Mouse (Mus musculus) adrenal gland (tissue): ENCODE measurements at regions not wholly inside any gene's neighbourhood (a gene's known extent, or its start where the extent isn't known, plus 50 kb on each side); places are given as distances from the start of the nearest gene placed in this dataset.

Source experiments
- intact Hi-C: fragments of 180-260 bp; cut with DNase I; formaldehyde crosslinking; loops from one replicate; pipeline ENCODE4 v1.15.1; 2025

DNA sequence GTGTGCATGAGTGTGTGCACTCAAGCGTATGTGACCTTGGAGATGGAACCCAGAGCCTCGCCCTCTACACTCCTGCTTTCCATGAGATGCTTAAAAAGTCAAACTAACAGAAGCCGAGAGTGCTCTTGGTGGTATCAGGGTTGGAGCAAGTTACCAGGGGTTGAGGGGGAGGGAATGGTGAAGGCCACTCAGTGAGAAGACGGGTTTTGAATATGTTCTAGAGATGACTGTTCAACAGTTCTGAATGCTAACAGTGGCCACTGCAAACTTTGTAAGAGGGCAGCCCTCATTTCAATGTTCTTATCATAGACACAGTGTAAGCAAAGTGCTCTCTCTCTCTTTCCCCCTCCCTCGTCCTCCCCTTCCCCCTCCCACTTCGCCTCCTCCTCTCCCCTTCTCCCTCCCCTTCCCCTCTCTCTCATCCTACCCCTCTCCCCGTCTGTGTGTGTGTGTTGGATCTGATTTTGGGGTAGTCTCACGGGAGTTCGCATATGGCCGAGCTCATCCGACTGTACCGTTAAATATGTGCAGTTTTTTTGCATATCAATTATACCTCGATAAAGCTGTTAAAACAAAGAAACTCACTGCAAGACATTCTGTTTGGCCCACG lies 75.5 kb upstream of the 4931429L15Rik start:
- intact Hi-C loops = loop anchor here (10.0 kb wide), 1 partner anchor 180 kb away; no protein-coding TSS in a partner anchor

DNA sequence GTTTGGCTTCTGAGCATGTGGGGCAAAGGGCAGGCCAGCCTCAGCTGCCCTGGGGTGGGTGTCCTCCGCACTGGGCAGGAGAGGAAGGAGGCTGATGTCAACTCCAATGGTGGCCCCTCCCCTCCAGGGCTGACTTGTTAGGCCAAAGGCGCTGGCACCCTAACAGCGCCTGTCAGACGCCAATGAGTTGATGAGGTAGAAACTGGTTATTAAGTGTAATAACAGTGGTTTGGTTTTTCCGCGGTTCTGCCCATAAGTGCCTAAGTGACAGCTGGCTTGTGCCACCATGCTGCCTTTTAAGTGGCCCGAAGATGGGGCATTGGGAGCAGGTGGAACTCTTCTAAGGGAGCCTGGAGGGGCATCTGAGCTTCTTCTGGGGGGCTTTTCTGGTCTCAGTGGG lies 74.5 kb upstream of the 4931429L15Rik start:
- intact Hi-C loops = loop anchor here (10.0 kb wide), 1 partner anchor 181 kb away; no protein-coding TSS in a partner anchor

DNA sequence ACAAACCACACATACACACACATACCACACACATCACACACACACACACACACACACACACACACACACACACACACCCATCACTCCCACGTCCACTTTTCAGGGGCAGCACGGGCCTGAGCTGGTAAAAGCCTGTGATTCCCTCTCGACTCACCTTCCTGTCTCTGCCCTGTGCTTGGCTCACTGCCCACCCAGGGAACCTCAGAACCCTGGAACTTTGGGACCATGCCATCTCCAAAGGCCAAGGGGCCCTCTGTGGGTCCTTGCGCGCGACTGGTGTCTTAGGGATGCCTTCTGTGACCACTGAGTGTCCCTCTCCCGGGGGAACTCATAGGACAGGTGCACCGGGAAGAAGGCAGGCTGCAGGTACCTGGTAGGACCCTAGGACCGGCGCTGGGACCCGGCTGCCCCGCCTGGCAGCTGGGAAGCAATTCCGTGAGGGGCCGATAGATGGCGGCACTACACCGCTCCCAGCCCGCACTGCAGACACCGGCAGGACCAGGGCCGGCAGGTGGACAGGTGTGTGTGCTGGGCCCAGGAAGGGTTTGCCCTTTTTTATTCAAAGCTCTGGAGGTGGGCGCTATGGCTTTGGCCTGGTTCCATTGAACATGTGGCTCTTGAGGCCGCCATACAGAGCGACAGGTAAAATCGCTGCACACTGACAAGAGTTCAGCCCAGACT lies 73.0 kb upstream of the 4931429L15Rik start:
- intact Hi-C loops = loop anchor here (1.0 to 10.0 kb wide), 2 partner anchors 182 to 210 kb away; no protein-coding TSS in a partner anchor

DNA sequence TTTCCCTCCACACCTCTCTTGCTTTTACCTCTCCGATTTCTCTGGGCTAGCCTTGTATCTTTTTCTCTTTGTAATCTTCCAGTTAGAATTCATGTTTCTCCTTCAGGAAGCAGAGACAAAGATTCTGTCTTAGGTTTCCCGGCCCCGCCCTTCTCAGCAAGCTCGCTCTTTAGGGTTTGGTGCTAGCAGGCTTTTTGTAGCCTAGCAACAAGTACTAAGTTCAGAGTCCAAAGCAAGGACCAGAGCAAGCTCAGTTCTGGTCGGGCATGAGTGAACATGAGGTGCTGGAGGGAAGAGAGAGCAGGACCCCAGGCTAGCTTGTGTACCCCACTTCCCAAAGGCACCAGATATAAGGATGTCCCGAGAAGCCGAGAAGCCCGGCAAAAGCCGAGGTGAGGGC lies 70.0 kb upstream of the 4931429L15Rik start:
- intact Hi-C loops = loop anchor here (10.0 kb wide), 1 partner anchor 185 kb away; no protein-coding TSS in a partner anchor

DNA sequence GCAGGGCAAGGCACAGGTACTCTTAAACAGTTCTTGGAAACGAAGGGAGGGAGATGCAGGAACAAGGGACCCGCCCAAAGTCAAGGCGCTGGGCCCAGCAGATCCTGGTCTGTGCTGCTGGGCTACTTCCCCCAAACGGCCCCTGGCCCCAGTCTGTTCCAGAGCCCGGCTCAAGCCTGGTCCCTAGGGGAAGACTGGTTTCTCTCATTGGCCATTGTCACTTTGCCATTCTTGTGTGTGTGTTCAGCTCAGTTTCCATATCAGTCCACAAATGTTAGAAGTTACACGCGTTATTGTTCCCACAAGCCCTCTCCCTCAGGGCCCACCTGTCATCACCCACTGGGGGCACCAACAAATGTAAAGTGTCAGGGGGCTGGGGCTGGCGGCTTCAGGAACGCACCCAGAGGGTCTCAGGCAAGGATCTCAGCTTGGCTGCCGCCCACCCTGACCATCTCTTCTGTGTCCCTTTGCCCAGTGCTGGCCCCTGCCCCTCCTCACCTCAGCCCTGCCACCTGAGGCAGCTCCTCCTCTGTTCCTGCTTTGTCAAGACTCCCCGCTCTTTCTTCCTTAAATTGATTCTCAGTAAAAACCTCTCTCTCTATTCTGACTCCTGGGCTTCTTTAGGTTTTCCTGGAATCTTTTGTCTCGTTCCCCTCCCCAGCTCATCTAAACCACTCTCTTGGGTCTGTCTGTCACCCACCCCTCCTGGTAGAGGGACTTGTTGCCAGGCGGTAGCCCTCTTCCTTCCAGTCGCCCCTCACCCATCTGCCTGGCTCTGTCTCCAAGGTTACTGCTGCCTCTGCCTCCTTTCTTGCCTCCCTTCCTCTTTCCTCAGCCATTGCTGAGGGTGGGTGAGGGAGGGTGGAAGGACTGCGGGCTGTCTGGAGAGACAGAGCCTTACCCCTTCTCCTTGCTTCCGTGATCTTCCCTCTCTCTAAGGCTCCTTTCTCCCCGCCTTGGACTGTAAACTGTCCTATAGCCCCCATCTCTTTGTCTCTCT lies 69.2 kb upstream of the 4931429L15Rik start:
- intact Hi-C loops = no loop called here

DNA sequence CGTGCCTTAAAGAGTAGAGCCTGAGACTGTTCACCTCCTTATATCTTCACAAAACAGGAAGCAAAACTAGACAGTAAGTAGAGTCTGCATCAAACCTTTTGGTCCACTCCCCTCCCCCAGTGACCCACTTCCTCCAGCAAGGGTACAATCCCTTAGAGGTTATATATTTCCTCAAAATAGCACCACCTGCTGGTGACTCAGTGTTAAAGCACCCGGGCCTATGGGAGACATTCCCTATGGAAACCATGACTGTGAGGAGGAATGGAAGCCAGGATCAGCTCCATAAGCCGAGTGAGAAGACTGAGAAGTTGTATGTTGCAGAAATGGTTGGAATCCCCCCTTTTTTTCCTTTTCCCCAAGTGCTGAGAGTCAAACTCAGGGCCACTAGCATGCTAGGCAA lies 66.5 kb upstream of the 4931429L15Rik start:
- intact Hi-C loops = no loop called here

DNA sequence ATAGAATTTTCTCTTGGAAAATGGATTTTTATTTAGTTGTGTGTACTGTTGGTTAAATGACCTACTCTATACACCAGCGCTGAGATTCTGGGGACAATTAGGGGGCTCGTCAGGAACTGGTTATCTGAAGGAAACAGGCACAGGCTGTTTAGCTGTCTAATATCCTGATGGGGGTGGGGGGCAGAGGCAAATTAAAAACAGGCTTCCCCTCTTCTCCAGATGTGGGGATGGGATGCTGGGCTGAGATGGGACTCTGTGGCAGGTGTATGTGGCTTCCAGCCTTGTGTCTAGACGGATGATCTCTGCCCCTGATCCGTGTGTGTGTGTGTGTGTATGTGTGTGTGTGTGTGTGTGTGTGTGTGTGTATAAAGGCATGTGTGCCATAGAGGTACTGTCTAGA lies 61.6 kb upstream of the 4931429L15Rik start:
- intact Hi-C loops = no loop called here

DNA sequence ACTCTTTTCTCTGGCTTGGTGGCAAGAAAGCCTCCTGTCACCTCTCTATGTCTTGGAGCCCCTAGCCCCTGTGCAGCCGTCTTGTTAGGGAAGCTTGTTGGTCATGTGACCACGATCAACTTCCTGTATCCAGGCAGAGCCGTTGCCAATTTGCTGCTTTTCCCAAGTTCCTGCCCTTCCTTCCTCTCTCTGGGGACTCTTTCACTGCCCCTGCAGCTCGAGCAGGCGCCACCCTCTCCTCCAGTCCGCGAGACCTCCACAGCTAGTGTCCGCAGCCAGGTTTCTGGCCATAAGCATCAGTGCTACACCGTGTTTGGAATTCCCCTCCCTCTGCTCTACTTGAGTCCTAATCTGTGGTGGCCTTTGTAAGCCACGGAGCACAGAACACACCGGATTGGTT lies 59.7 kb upstream of the 4931429L15Rik start:
- intact Hi-C loops = no loop called here

DNA sequence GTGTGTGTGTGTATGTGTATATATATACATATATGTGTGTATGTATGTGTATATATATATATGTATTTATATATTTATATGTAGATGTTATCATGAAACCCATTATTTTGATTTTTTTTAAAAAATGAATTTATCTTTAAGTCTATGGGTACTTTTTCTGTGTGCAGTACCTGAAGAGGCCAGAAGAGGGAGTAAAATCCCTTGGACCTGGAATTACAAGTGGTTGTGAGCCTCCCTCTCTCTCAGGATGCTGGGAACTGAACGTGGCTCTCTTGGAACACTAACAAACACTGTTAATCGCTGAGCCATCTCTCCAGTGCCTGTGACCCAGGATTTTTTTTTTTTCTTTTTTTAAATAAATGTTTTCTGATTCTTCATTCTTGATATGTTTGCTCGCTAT lies 58.6 kb upstream of the 4931429L15Rik start:
- intact Hi-C loops = no loop called here
